Mouse (Mus musculus): ENCODE data around the gene Vegfa.

GRCm38 (mm10) chr17:46005458-46005857, 26.7 kb downstream of the Vegfa start:
- no peak for TF ChIP-seq POLR2A (IDR thresholded peaks at IDR 0.05; ENCODE audit: low read depth, low read length)
- no peak for TF ChIP-seq USF1 (IDR thresholded peaks at IDR 0.05; ENCODE audit: low read depth, low read length)
- TF ChIP-seq MAX (IDR thresholded peaks at IDR 0.05; ENCODE audit: low read length), result no peak
- no peak for TF ChIP-seq SIN3A (IDR thresholded peaks at IDR 0.05; ENCODE audit: low read length)
- TF ChIP-seq CTCF (conservative IDR thresholded peaks at IDR 0.05 in 1 of 2, IDR thresholded peaks at IDR 0.05 in 1 of 2; ENCODE audit: low read depth in 2 of 2, low read length in 2 of 2), result no peak
- TF ChIP-seq ZC3H11A (IDR thresholded peaks at IDR 0.05; ENCODE audit: low read depth, low read length), result no peak
- no peak for TF ChIP-seq HCFC1 (IDR thresholded peaks at IDR 0.05; ENCODE audit: low read depth, low read length)
- TF ChIP-seq EP300 (IDR thresholded peaks at IDR 0.05; ENCODE audit: low read length), result no peak
- TF ChIP-seq MAZ (IDR thresholded peaks at IDR 0.05; ENCODE audit: low read depth, low read length), result no peak
- no peak for TF ChIP-seq CHD2 (IDR thresholded peaks at IDR 0.05; ENCODE audit: low read length)
- TF ChIP-seq USF2 (conservative IDR thresholded peaks at IDR 0.05; ENCODE audit: low read depth, low read length), result no peak
